Mouse (Mus musculus) liver, embryonic 14.5 days (tissue): ENCODE results near the gene Serpina3i.

ENCODE experiments used
- CTCF ChIP-seq: IDR thresholded peaks from 2 replicates; pipeline ENCODE4 v1.5.1; 2016; ENCODE audit warnings: antibody characterized with exemption, low read depth, control low read depth
- EP300 ChIP-seq: IDR thresholded peaks from 2 replicates; pipeline ENCODE4 v1.6.1; 2016; ENCODE audit warnings: antibody characterized with exemption, low read depth

DNA sequence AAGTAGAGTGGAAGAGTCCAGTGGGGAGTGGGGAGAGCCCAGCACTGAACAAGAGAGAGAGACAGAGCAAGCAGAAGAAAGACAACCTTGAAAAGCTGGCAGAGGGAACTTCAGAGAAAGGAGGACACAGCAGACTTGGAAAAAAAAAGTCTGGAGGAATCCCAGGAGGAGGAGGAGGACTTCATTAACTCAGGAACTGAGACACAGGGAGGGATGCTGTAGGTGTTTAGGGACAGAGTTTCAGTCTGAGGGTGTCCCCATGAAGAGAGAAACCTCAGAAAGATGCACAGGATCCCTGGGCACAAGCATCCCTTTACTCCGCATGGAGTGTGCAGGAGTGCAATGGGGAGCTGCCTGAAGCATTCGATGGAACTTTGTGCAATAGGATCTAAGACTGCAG, 35.1 kb downstream of the Serpina3i start:
- TF ChIP-seq CTCF (no peak), EP300 (no peak)
